Mouse (Mus musculus): ENCODE measurements around the gene Krt90.
A peak's percentile ranks its signal among the peaks of the same experiment; 100 is the strongest.
"Not testable (repeated sequence)": the region's sequence is repeated elsewhere in the genome, so short reads cannot be mapped to it uniquely, and the experiment has no call there.

The Krt90 gene

GRCm38 (mm10) chr15:101562850-101563249, at the start of gene Krt90:
Gene Krt90, minus strand, starts transcription at chr15:101562950.
- DNase-seq, result no peak

GRCm38 (mm10) chr15:101599123-101599522, 36.4 kb upstream of the Krt90 start:
- DNase-seq, result no peak

GRCm38 (mm10) chr15:101588216-101588615, 25.5 kb upstream of the Krt90 start:
- DNase-seq, result no peak

- DNase-seq, result no peak
Measured at GRCm38 (mm10) chr15:101584456-101584855, 21.7 kb upstream of the Krt90 start.

- no peak for DNase-seq
Measured at GRCm38 (mm10) chr15:101583211-101583965, 20.6 kb upstream of the Krt90 start.

- no peak for DNase-seq
Measured at GRCm38 (mm10) chr15:101581701-101582100, 19.0 kb upstream of the Krt90 start.

- no peak for DNase-seq
Measured at GRCm38 (mm10) chr15:101575506-101575905, 12.8 kb upstream of the Krt90 start.

GRCm38 (mm10) chr15:101573796-101574345, 11.1 kb upstream of the Krt90 start, which contains the start of gene Krt75:
Gene Krt75, minus strand, starts transcription at chr15:101573904.
- DNase-seq, result no peak

GRCm38 (mm10) chr15:101567780-101568179, 5.0 kb upstream of the Krt90 start:
- no peak for DNase-seq

- DNase-seq, result no peak
Measured at GRCm38 (mm10) chr15:101558034-101558646, 4.6 kb downstream of the Krt90 start.

GRCm38 (mm10) chr15:101553169-101553568, 9.6 kb downstream of the Krt90 start:
- DNase-seq, result peak; percentile 70

- no peak for DNase-seq
Measured at GRCm38 (mm10) chr15:101552188-101552587, 10.6 kb downstream of the Krt90 start.

- DNase-seq, result no peak
Measured at GRCm38 (mm10) chr15:101550567-101550966, 12.2 kb downstream of the Krt90 start, which contains the start of gene Krt82. Gene Krt82, minus strand, starts transcription at chr15:101550667.

- no peak for DNase-seq
Measured at GRCm38 (mm10) chr15:101544478-101544877, 18.3 kb downstream of the Krt90 start.

GRCm38 (mm10) chr15:101542543-101542942, 20.2 kb downstream of the Krt90 start:
- peak; percentile 21 for DNase-seq

- DNase-seq, result no peak
Measured at GRCm38 (mm10) chr15:101538580-101538900, 24.2 kb downstream of the Krt90 start.

GRCm38 (mm10) chr15:101537864-101538579, 24.7 kb downstream of the Krt90 start:
- peak; percentile 50 for DNase-seq

- no peak for DNase-seq
Measured at GRCm38 (mm10) chr15:101536054-101536850, 26.5 kb downstream of the Krt90 start.

GRCm38 (mm10) chr15:101532720-101533119, 30.0 kb downstream of the Krt90 start, which contains the start of gene Krt84:
Gene Krt84, minus strand, starts transcription at chr15:101532820.
- DNase-seq, result no peak

GRCm38 (mm10) chr15:101522556-101523232, 40.1 kb downstream of the Krt90 start:
- DNase-seq, result no peak

- peak; percentile 91 for DNase-seq
Measured at GRCm38 (mm10) chr15:101519792-101520191, 43.0 kb downstream of the Krt90 start.

GRCm38 (mm10) chr15:101517161-101517560, 45.6 kb downstream of the Krt90 start, which contains the start of gene Gm49425:
Gene Gm49425, minus strand, starts transcription at chr15:101517261.
- DNase-seq, result not testable (repeated sequence)

Data from kidney, postnatal 10 days (tissue).